Mouse (Mus musculus): ENCODE results near the gene Coq3.

Gene Coq3

DNA sequence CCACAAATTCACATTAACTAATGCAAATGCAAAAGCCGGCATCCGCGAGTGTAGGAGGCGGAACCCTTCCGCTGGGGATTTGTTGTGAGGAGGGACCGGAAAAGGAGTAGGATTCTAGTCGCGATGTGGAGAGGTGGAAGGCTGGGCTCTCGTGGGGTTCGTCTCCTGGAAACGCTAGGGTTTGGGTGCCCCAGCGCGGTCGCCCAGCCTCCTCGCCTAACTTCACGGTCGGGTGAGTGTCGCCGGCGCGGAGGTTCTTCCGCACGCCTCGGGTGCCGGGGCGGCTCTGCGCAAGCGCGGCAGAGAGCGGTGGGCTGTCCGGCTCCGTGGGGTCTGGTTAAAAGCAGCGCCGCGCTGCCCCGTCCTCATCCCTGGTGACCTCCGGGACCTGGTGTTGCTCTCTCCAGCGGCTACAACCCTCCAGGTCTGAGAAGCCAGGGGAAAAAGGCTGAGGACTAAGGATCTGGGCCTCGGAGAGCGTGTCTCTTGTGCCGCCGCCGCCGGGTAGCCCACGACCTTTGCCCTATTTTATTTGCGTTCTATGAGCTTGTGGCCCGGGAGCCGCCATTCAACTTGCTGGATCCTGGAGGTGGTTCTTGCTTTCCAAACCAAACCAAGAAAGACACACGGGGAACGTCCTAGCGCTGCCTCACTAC, at the start of gene Coq3:
Gene Coq3, plus strand, starts transcription at position 109 of the 656 bp plus-strand sequence.
- DNase-seq, result peak; percentile 78 to 88

DNA sequence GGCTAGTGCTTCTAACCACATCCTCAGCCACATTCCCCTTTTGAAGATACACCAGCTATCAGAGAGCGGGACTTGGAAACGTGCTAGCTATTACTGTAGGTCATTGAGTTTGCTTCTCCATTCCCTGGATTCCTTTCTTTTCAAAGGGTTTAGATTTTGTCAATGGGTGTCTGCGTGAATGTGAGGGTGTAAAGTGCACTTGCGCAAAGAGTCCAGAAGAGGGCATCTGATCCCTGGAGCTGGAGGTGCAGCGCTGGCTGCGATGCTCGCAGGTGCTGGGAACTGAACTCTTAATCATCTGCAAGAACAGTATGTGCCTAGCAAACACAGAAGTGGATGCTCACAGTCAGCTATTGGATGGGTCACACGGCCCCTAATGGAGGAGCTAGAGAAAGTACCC, 46.6 kb upstream of the Coq3 start:
- DNase-seq, result no peak

DNA sequence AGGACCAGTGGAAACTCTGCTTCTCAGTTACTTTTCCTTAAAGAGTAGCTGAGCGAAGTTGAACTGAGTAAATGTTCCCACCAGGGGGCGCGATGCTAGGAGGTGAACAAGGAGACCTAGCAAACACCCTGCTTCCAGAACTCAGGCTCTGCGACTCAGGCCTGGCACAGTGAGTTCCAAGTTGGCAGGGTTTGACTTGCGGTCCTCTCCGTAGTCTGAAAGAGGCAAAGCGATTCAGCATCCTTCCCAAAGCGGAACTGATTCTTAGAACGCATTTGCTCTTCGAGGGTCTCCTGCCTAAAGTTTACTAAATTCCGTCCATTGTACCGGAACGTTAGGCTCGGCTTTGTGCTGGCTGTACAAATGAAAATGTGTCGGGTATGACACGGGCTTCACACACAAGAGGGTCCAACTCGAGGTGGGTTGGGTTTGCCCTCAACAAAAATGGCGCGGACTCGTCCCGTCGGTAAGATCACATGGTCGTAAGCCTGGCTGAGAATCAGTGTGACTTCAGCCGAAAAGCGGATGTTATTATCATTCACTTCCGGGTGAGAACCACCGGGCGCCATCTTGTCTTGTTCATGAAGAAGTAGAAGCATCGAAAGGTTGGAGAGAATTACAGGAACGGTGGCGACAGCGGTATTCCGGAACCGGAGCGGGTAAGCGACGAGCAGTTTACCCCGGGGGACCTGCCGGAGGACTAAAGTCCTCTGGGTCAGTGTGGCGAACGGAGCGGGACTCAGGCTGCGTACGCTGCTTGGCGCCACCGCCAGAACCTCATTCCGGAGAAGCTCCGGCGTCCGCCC, 31.8 kb upstream of the Coq3 start, which contains the start of gene Pnisr:
Gene Pnisr, plus strand, starts transcription at position 103 of the 806 bp plus-strand sequence.
- DNase-seq, result peak; percentile 98

DNA sequence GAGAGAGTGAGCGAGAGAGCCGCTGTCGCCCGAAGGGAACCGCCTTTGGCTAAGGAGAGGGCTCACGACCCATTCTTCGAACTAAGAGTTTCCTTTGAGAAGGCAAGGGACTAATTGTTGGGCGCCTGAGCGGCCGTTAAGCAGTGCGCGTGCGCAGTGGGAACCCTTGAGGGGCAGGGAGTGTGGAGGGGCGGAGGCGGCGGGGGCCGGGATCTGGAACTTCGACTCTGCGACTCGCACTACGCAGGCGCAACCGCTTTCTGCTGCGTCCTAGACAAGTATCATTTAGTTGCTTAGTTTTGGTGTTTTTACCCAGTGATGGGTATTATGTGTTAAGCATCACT, 31.2 kb upstream of the Coq3 start:
- DNase-seq, result peak; percentile 92 to 97

DNA sequence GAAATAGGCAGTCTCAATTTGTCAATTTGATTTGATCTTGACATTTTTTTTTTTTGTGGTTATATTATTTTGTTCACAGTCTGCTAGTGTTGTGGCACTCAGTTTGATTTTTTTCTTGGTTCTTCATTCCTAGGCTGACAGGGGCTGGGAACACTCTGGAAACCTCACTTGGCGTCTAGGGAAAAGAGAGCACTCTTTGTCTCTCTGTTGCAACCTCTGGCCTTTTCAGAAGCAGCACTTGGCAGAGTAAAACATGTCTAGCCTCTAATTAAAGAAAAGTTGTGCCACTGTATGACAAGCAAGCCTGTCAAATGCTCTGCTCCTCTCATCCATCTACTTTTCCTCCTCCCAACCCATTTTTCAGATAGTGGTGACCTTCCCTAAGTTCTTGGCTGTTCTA, 22.0 kb upstream of the Coq3 start:
- no peak for DNase-seq

DNA sequence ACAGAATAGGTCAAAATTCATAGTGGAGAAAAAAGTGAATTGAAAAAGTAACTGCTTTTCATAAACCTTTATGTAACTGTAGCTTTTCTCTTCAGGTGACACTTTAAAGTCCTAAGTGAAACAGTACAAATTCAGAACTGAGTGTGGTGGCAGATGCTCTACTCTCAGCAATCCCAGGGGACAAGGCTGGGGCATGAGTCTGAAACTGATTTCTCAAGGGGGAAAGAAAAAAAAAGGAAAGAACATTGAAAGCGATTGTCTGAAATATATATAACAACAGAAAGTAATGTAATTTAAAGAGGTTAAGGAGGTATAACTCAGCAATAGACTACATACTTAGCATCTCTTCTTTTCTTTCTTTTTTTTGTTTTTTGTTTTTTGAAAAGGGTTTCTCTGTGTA, 14.2 kb upstream of the Coq3 start:
- DNase-seq, result no peak

DNA sequence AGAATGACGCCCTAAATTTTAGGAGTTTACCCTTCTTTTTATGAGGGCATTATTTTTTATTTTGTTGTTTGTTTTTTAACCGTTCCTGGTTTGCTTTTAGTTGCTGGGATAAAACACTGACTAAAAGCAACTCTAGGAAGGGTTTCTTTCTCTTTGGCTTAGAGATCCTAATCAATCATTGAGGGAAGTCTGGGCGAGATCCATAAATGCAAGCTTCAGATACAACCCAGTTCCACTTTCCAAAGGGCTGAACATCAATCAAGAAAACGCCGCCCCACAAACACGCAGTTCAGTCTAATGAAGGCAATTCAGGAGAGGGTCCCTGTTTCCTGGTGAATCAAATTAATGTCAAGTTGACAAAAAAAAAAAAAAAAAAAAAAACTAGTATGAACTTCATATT, 697 bp upstream of the Coq3 start:
- no peak for DNase-seq

DNA sequence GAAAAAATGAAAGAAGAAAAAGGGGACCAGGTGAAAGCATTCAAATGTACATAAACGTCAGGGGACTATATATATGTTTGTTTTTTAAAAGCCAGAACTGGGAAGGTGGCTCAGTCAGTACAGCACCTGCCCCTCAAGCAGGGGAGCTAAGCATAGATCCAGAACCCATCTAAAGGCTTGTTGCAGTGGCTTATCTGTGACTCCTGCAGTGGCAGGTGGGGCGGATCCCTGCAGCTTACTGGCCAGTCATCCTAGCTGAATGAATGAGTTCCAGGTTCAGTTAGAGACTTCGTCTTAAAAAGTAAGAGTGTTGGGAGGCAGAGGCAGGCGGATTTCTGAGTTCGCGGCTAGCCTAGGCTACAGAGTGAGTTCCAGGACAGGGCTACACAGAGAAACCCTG, 3.3 kb downstream of the Coq3 start:
- DNase-seq, result no peak

DNA sequence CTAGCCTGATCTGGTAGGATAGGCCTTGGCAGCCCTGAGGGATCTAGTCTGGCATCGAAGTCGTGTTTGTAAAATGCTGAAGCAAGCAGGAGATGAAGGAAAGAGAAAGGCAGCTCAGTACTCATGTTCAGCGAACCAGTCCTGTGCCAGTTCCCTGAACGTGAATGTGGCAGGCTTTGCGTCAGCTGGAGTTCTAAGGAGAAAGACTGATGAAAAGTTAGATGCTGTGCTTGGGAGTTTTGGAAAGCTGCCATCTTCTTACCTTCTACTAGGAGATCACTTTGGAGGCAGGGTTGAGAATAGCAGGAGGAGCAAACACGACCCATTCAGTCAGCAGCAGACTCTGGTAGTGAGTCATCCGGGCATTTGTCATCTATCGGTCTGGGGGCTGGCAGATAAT, 6.4 kb downstream of the Coq3 start:
- no peak for DNase-seq

DNA sequence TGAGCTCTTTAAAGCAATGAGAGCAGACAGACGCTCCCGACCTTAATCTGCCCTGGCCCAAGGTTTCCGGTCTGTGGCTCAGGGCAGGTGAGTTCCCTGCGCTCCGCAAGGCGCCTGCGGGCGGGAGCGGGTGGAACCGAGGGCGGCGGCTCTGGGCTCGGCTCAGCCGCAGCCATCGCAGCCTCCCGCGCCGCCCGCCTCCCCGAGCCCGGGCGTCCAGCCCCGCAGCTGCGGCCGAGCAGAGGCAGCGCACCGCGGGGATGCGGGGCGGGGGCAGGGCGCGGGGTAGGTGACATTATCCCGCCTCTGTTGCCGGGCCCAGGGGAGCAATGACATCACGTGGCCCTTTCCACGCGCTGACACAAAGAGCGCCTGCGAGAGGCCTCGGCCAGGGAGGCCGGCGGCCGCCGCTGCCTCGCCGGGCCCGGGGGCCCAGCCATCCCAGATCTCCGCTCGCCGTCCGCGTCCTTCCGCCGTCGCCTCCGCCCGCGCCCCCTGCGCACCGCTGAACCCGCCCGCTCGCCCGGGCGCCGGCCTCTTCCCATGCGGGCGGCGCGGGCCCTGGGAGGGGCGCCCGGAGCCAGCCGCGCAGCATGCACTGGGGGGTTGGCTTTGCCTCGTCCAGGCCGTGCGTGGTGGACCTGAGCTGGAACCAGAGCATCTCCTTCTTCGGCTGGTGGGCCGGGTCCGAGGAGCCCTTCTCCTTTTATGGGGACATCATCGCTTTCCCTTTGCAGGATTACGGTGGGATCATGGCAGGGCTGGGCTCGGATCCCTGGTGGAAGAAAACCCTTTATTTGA, 51.7 kb downstream of the Coq3 start, which contains the start of gene Faxc:
Gene Faxc, plus strand, starts transcription at position 359 of the 801 bp plus-strand sequence.
- DNase-seq, result peak; percentile 13 to 52

DNA sequence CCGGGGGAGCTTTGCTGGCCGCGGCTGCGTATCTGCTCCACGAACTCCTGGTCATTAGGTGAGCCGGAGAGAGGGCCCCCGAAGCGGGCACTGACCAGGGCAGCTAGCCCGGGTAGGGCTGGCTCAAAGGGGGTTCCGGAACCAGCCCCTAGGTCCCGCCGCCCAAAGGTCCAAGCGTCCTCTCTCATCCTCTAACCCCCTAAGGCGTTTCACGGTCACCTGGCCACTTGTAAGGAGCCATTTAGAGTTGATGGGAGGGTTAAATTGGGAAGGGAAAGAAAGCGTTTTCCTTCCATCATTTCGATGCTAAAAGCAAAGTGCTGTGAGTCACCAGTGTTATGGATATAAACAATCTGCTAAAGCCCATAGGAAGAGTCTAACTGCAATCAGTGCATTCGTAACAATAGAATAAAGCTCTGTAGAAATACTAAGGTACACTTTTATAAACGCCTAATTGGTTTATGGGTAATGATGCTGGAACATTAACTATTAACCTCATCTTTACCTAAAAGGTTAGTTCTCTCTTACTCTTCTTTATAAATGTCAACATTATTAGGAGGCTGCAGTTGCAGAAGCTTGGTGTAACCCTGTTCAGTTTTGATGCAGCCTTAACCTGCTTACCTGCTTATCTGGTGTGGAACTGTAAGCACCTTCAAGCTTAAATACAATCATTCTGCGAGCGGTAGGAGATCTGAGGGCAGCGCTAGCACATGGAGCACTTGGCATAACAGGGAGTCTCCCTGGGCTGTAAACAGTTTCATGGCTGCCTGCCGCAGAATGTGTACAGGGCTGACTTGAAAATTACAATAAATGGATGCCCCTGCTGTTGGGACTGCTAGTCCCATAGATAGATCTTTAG, 52.5 kb downstream of the Coq3 start:
- DNase-seq, result no peak

DNA sequence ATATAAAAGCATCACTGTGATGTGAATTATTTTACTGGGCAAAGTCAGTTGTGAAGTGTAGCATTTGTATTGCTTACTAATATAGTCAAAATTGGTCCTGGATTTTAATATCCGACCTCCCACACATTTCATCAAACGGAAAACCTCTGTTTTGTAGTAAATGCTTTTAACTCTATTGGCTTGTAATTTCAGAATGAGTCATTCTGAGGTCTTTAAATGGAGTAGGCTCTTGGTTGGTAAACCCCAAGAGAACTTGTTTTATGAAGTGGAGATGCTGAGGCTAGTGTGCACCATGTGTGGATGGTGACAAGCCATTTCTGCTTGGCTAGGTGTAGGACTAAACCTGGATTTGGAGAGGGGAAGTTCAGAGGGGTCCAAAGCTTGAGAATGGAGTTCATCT, 55.9 kb downstream of the Coq3 start:
- DNase-seq, result no peak

DNA sequence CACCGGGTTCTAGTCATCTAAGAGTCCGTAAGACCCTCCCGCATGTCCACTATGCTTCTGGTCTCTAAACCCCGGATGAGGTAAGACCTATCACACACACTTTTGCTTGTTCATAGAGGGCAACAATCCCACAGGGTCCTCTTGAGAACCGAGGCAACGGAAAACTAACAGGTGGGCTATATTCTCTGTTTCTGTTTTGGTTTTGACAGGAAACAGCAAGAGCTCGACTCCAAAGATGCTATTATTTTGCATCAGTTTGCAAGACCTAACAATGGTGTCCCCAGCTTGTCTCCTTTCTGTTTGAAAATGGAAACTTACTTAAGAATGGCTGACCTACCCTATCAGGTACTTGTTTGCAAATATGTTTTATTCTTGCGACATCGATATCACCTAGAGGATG, 57.0 kb downstream of the Coq3 start:
- DNase-seq, result no peak

DNA sequence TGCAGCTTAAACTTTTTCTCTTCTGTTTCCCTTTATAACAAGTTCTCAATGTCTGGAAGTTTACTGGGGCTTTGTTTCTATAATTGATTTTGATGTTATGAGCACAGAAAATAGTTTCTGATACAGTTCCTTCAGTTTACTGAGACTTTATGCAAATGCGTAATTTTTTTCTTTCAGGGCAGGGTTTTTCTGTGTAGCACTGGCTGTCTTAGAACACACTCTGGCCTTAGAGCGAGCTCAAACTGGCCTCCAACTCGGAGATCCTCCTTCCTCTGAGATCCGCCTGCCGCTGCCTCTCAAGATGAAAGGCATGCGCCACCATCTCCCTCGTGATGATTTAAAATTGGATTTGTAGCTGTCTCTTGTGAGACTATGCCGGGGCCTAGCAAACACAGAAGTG, 58.4 kb downstream of the Coq3 start:
- DNase-seq, result no peak

DNA sequence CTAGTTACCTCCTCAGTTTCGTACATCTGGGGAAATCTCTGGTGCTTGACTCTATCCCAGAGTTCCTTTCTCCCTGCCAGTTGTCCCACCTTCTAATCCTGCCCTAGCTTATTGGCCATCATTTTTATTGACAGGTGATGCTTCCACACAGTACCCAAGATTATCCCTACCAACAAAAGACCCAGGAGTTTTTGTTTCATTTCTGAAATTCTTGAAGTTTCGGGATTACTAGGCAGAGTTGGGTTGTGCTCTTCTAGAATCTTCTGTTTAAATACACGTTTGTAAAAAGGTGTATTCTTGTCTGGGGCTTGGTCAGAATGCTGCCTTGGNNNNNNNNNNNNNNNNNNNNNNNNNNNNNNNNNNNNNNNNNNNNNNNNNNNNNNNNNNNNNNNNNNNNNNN, 65.2 kb downstream of the Coq3 start:
- no peak for DNase-seq

DNA sequence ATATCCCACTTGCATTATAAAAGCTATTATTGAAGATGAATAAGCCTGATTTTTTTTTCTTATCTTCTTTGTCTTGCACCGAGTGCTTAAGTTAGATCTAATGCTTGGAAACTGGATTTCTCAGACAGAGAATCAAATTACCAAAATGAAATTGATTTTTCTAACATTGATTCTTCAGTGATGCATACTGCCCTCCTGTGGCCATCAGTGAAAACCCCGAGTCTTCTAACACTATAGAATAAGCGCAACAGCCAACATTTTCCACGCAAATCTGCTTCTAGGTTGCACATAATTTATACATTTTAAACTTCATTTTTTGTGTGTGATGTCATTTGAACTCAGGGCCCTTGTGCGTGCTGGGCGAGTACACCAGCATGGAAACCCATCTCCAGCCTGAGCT, 72.0 kb downstream of the Coq3 start:
- peak; percentile 12 to 56 for DNase-seq

DNA sequence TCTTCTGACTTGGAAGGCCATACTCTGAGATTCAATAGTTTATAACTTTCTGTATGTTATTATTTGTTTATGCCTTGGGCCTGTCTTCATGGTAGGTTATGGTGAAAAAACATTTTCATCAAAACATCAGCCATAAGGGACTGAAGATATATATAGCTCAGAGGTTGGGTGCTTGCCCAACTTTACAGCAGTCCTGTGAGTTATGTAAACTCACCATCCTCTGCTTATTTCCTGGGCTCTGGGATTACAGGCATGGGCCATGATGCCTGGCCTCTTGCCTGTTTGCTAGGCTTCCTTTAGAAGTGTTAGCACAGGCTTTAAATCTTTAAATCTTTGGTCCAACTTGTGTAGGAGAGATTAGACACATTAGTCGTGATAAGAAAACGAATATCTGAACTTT, 72.8 kb downstream of the Coq3 start:
- DNase-seq, result no peak

DNA sequence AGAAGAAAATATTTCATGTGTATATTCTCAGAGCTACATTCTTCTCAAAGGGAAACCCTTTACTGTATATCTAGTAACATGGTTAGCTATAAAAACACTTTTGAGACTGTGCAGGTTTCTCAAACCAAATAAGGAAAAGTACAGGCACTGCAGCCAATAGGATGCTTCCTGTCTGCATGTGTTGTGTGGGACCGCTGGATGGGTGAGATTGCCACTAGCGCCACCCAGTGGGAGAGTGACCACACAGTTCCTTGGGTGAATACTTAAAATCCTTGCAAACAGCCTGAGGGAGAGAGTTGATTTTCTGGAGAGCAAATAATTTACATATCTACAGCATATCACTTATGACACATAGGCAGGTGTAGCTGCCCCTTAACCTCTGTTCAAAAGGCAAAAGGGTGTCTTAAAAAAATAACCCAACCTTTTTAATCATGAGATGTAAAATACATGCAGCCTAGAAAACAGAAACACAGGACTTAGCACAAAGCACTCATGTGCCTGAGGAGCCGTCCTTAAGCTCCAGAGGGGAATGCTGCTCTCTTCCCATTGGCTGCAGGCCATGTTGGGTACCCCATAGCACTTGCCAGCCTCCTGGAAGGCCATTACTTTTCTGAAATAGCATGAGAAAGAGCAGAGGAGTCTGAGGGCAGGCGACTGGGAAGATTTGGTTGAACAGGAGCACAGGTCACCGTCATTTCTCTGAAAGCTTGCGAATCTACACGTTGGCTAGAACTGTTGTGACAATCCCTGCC, 78.3 kb downstream of the Coq3 start:
- peak; percentile 21 to 78 for DNase-seq

Measured in kidney, postnatal 36 days (tissue).